Mouse (Mus musculus) midbrain, embryonic 12.5 days (tissue): ENCODE measurements around the gene Chst11. TPM values are rescaled to one million over a fixed set of nuclear protein-coding genes. Genes with fewer than 3 reads are reported as not detected.

Experiments
- ATAC-seq: fragments of 200-750 bp; cut with Nextera tagmentation; 2 replicates; pipeline ENCODE4 v1.8.0; 2017; ENCODE audit warnings: low read depth, moderate TSS enrichment, moderate library complexity; ENCODE audit not compliant: low FRiP score
- H3K27ac ChIP-seq: fragments of 300-500 bp; sonication (generic); replicated peaks from 2 replicates; pipeline ENCODE4 v1.5.1; 2016; ENCODE audit warnings: mild to moderate bottlenecking
- H3K27me3 ChIP-seq: fragments of 300-500 bp; sonication (generic); 2 replicates; pipeline ENCODE4 v1.6.1; 2016; ENCODE audit warnings: mild to moderate bottlenecking
- H3K36me3 ChIP-seq: fragments of 300-500 bp; sonication (generic); 2 replicates; pipeline ENCODE4 v1.6.1; 2016
- H3K4me1 ChIP-seq: fragments of 300-500 bp; sonication (generic); 2 replicates; pipeline ENCODE4 v1.6.1; 2016
- H3K4me2 ChIP-seq: fragments of 300-500 bp; sonication (generic); replicated peaks from 2 replicates; pipeline ENCODE4 v1.6.1; 2016; ENCODE audit warnings: mild to moderate bottlenecking, moderate library complexity
- H3K4me3 ChIP-seq: fragments of 300-500 bp; sonication (generic); 2 replicates; pipeline ENCODE4 v1.5.1; 2016; ENCODE audit warnings: mild to moderate bottlenecking
- H3K9ac ChIP-seq: fragments of 300-500 bp; sonication (generic); replicated peaks from 2 replicates; pipeline ENCODE4 v1.6.1; 2016; ENCODE audit warnings: mild to moderate bottlenecking, moderate library complexity
- H3K9me3 ChIP-seq: fragments of 300-500 bp; sonication (generic); 2 replicates; pipeline ENCODE4 v1.6.1; 2016; ENCODE audit warnings: mild to moderate bottlenecking
- WGBS: fragments of 180-500 bp; shearing (Covaris S2); methylation state at CpG from one replicate; pipeline ENCODE4 v1.1.7; 2016; 5-methylcytosine and 5-hydroxymethylcytosine counted together
- polyA plus RNA-seq: library from polyadenylated mRNA; unstranded; fragments of >200 nt; fragmentation: Nextera tagmentation; extraction: Ambion mirVana; gene quantifications from 2 replicates; pipeline ENCODE4 v1.2.1, GENCODE M21; 2016

The Chst11 gene
- polyA plus RNA-seq, 1 experiment from 2014 or later, result 2.3 TPM

DNA sequence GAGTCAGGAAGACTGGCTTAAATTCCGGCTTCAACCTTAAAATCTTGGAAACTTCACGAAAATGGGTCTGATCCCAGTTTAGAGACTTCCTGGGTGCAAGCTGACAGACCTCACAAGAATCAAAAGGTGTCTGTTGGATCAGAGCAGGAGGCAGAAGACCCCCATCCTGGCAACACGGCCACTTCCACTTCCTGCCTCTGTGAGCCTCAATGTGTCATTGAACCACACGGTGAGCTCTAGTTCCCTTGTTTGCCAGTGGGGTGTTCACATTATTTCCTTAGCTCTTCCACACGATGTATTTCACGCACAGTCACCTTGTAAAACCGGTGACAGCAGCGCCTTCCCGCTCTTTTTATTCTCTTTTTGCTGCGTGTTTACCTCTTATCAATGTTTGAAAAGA lies 54.1 kb downstream of the Chst11 start:
- H3K4me3 ChIP-seq, result no peak overlapping the region
- H3K27ac ChIP-seq, result no peak overlapping the region
- H3K9me3 ChIP-seq, result no peaks in the 10 kb centered on the region
- no peaks in the 10 kb centered on the region for H3K27me3 ChIP-seq
- WGBS, result 89% methylated on average over 10 of the region's 10 CpGs
- H3K36me3 ChIP-seq, result no peaks in the 10 kb centered on the region
- H3K9ac ChIP-seq, result no peak overlapping the region
- no peak overlapping the region for H3K4me2 ChIP-seq
- H3K4me1 ChIP-seq, result peaks cover 30% of the 10 kb centered on the region
- ATAC-seq, result no peak

DNA sequence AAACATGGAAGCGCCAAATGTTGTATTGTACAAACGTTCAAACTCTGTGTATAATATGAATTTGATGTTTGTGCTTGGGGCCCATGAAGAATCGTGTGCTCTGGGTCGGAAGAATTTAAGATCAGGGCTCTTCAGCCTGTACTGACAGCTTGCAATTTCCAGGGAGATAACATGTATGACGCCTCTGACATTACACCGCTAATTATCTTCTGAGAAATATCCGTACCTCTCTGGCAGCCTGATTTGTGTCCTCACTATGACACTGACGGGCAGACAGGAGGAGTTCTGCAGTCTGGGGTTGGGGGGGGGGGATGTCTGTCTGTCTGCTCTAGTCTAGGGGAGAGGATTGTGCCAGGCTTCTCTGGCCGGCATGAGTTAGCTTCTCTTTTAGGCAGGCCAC lies 56.6 kb downstream of the Chst11 start:
- no peak overlapping the region for H3K9ac ChIP-seq
- H3K27me3 ChIP-seq, result no peaks in the 10 kb centered on the region
- 80% methylated on average over 9 of the region's 9 CpGs for WGBS
- H3K4me2 ChIP-seq, result no peak overlapping the region
- H3K4me3 ChIP-seq, result no peak overlapping the region
- no peaks in the 10 kb centered on the region for H3K36me3 ChIP-seq
- H3K9me3 ChIP-seq, result no peaks in the 10 kb centered on the region
- no peak for ATAC-seq
- H3K27ac ChIP-seq, result no peak overlapping the region
- peaks cover 23% of the 10 kb centered on the region for H3K4me1 ChIP-seq

DNA sequence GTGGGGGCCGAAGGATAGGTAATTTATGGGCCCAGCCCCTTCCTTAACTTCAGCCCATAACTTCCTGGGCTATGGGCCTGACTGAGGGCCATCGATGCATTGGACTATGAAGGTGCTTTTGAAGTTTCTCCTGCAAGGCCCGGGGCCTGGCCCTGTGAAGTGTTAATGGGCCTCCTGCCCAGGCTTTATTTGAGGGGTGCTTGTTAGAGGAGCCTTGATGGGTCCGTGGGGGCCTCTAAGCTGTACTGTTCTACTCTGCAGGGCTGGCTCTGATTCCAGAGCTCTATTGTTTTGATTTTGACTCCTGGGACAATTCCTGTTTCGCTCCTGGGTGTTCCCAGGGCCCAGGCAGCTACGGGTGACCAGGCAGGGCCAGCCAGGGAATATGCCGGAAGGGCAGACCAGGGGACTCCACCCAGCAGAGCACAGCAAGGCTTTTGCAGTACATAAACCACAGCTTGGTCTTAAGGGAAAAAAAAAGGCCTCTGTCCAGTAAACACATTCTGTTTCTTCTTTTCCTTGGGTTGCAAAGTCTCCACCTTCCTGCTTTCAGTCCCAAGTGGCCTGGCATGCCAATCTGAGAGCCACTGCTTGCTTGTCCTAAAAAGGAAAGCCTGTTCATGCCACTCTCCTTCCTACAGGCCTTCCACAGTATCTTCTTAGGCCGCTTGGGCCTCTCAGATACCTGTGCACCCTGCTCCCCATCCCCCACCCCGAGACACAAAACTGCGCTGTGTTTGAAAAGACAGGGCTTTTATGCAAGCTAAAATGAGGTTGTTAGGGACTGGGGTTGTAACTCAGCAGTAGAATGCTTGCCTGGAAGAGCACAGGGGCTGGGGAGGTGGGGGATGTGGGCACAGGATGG lies 57.5 kb downstream of the Chst11 start:
- no peaks in the 10 kb centered on the region for H3K27me3 ChIP-seq
- peaks cover 15% of the 10 kb centered on the region for H3K4me1 ChIP-seq
- H3K4me2 ChIP-seq, result no peak overlapping the region
- H3K4me3 ChIP-seq, result no peak overlapping the region
- 23% methylated on average over 10 of the region's 10 CpGs for WGBS
- peak; percentile 41; the same call in 1 of the 2 replicates for ATAC-seq
- H3K27ac ChIP-seq, result peak overlapping the region; percentile 27
- H3K36me3 ChIP-seq, result no peaks in the 10 kb centered on the region
- no peaks in the 10 kb centered on the region for H3K9me3 ChIP-seq
- H3K9ac ChIP-seq, result no peak overlapping the region

DNA sequence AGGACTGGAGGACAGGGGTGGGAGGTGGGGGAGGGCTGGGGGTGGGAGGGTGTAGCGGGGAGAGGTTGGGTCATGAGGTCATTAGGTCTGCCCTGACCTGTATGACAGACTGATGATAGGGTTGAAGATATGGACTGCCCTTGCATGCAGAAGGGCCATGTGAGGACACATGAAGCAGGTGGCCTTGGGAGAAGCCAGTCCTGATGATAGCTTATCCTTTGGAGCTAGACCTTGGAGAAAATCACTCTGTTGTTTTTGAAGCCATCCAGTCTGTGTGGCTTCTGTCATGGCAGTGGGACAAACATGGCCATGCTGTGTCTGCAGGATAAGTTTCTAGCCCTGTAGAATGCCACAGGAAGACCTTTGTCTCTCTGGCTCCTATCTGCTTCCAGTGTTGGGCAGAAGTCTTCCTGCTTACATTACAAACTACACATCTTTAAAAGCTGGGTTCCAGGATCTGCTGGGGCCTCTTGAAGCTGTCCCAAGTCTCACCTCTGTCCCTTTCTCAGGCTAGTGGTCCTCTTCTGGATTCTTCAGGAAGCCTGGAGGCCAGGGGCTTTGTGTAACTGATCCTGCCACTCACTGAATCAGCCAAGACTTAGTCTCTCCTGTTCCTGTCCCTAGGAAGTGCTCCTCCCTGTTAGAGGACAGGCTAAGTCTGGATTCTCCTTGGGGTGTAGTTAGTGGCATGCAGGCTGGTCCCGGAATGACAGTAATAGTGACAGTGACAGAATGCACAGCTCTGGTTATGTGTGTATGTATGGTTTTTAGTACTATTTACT lies 58.4 kb downstream of the Chst11 start:
- H3K4me2 ChIP-seq, result no peak overlapping the region
- ATAC-seq, result no peak
- H3K4me1 ChIP-seq, result peaks cover 15% of the 10 kb centered on the region
- no peak overlapping the region for H3K4me3 ChIP-seq
- peak overlapping the region; percentile 27; the same call in 1 of the 2 replicates for H3K27ac ChIP-seq
- WGBS, result 60% methylated on average over 2 of the region's 2 CpGs
- no peaks in the 10 kb centered on the region for H3K9me3 ChIP-seq
- no peaks in the 10 kb centered on the region for H3K36me3 ChIP-seq
- H3K27me3 ChIP-seq, result no peaks in the 10 kb centered on the region
- no peak overlapping the region for H3K9ac ChIP-seq

DNA sequence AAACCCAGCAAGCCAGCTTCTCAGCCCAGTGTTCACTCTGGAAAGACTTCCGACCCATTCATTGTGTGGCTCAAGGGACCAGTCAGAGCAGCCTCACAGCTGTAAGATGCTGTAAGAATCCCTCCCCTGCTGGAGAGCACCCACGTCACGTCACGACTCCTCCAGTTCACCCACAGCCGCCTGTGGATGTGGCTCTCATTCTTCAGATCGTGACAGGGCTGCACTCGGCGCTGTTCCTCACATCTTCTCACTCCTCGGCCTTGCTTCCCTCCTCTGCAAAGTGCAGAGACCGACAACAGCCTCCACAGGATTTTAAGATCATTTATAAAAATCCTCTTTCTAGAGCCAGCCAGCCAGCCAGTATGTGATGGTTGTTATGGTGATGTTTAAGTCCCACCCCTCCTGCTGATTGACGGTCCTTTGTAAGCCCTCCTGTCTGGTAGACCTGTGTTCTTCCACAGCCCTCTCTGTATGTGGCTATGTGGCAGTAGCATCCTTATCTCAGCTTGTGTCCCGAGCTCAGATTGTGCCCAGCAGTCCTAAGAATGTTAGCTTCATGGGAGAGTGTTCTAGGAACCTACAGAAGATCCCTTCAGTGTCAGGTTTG lies 64.0 kb downstream of the Chst11 start:
- H3K36me3 ChIP-seq, result no peaks in the 10 kb centered on the region
- 63% methylated on average over 12 of the region's 12 CpGs for WGBS
- H3K9me3 ChIP-seq, result no peaks in the 10 kb centered on the region
- H3K27me3 ChIP-seq, result no peaks in the 10 kb centered on the region
- peak; percentile 56; the same call in 1 of the 2 replicates for ATAC-seq
- no peak overlapping the region for H3K4me2 ChIP-seq
- 0 out of 2 replicates have a peak, but pooled peaks cover 3% of the 10 kb centered on the region for H3K4me1 ChIP-seq
- no peak overlapping the region for H3K4me3 ChIP-seq
- no peak overlapping the region for H3K9ac ChIP-seq
- H3K27ac ChIP-seq, result peak overlapping the region; percentile 56; the same call in 1 of the 2 replicates

DNA sequence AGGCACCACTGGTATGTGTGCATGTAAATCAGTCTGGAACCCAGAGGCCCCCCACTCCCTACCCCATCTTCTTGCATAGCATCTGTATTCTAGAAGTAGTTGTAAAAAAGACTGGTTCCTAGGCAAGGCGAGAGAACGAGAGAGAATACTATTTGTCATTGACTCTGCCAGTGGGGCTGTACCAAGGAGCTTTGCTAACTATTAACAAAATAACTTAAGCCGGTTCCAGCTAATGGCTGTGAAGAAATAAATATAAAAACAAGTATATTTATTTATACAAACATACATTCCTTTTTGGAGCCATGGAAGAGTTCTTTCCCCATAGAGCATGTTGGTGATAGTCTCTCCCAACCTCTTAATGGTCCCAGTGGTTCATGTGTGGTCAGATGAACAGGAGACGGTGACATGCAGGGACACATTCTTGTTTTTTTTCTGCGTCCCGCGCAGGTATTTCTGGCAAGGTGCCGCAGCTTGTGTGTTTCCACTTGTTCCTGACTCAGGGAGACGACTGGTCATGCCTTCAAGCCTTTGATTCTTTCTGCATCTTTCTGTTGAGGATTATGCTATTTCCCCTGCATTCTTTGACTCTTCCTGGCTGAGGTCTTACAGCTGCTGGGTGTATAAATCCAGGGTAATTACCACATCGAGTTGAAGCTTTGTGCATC lies 68.7 kb downstream of the Chst11 start:
- no peak overlapping the region for H3K27ac ChIP-seq
- 74% methylated on average over 10 of the region's 10 CpGs for WGBS
- H3K9ac ChIP-seq, result no peak overlapping the region
- no peak overlapping the region for H3K4me3 ChIP-seq
- H3K4me2 ChIP-seq, result no peak overlapping the region
- H3K27me3 ChIP-seq, result no peaks in the 10 kb centered on the region
- no peaks in the 10 kb centered on the region for H3K9me3 ChIP-seq
- H3K36me3 ChIP-seq, result no peaks in the 10 kb centered on the region
- H3K4me1 ChIP-seq, result 0 out of 2 replicates have a peak, but pooled peaks cover 6% of the 10 kb centered on the region
- no peak for ATAC-seq

DNA sequence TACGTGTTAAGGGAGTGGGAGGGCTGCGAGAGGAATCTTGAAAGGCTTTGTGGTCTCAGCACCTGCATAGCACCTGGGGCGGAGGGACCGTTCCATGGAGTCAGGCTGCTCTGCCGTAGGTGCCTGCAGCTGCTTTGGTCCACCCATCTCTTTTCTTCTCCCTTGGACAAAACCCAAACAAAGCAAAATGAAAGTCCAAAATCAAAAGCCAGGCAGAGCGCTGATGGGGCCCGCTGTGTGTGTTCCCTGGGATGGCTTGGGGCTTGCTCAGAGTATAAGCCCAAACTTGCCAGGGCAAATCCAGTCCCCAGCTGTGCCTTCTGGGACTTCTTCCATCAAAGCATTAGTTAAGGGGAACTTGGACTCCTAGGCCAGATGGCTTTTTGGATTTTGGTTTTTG lies 71.0 kb downstream of the Chst11 start:
- Histone ChIP-seq H3K4me2 (no peak overlapping the region), H3K27ac (no peak overlapping the region), H3K36me3 (no peaks in the 10 kb centered on the region), H3K27me3 (no peaks in the 10 kb centered on the region), H3K4me3 (no peak overlapping the region), H3K9ac (no peak overlapping the region), H3K4me1 (peaks cover 12% of the 10 kb centered on the region), H3K9me3 (no peaks in the 10 kb centered on the region)
- WGBS, result 74% methylated on average over 7 of the region's 7 CpGs
- ATAC-seq, result no peak

DNA sequence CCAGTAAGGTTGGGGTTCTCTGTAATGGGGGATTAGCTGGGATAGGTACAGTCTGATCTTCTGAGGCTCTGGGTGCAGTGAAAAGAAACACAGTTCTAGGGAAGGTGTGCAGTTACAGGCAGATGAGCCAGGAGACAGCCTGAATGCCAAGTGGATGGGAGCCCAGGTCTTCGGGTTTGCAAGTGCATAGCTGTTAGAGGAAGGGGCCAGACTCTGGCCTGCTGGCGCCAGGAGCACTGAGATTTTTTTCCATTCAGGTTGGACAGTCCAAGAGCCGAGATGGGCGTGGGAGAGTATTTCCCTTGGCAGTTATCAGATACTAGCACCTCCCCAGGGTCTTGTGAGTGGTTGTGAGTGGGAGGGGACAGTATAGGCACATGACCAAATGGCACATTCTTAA lies 71.6 kb downstream of the Chst11 start:
- no peak overlapping the region for H3K4me2 ChIP-seq
- no peaks in the 10 kb centered on the region for H3K27me3 ChIP-seq
- ATAC-seq, result no peak
- no peak overlapping the region for H3K27ac ChIP-seq
- H3K4me1 ChIP-seq, result peaks cover 12% of the 10 kb centered on the region
- H3K9me3 ChIP-seq, result no peaks in the 10 kb centered on the region
- no peak overlapping the region for H3K4me3 ChIP-seq
- H3K36me3 ChIP-seq, result no peaks in the 10 kb centered on the region
- H3K9ac ChIP-seq, result no peak overlapping the region
- WGBS, result 88% methylated on average over 4 of the region's 4 CpGs

DNA sequence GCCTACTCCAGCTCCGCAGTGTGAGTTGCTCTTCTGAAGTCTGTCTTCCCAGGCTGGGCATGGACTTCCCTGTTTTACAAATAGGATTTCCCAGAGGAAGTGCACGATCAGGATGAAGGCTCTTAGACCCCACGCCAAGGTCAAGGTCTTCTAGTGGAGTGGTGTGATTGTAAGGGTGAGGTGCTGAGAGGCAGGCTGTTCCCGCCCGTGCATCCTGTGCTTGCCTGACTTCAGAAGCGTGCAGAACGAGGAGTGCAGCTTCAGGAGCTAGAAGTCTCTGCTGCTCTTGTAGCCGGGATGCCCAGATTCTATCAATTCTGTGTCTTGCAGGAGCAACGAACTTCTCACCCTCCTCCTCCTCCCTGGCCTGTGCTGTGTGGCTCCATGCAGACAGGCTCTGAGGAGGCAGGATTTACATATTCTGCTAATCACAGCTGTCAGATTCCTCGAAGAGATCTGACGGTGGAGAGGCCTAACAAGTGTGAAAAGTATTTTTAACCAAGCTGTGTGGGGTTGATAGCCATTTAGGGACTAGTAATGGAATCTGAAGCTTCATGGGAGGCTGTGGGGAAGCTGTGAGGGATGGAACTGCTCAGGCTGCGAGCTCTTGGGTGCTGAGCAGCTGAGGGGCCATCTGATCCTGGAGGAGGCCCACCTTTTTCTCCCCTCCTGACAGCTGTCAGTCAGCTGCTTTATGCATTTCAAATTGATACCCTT lies 74.9 kb downstream of the Chst11 start:
- Histone ChIP-seq H3K4me3 (no peak overlapping the region), H3K9ac (no peak overlapping the region; the same call in 1 of the 2 replicates), H3K4me1 (peaks cover 16% of the 10 kb centered on the region), H3K27me3 (no peaks in the 10 kb centered on the region), H3K27ac (0 out of 2 replicates have a peak overlapping the region, but pooled peaks have one; percentile 15), H3K9me3 (no peaks in the 10 kb centered on the region), H3K36me3 (no peaks in the 10 kb centered on the region), H3K4me2 (no peak overlapping the region)
- ATAC-seq, result no peak
- WGBS, result 50% methylated on average over 12 of the region's 12 CpGs

DNA sequence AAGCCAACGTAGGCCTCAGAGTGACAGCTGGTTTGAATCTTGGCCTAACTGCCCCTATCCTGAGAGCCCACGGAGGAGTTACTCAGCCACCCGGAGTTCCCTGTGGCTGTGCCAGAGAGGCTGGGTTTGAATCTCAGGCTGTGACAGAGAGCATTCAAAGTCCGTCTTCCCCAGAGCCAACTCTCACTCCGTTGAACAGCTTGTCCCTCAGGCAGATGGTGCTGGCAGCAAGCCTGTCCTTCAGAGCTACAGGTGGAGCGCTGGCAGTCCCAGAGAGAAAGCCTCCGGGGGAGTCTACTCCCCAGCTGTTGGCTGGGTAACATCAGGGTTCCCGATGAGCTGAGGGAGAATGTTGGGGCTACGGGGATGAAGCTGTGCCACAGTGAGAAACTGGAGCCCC lies 77.0 kb downstream of the Chst11 start:
- Histone ChIP-seq H3K4me1 (peaks cover 16% of the 10 kb centered on the region), H3K9ac (no peak overlapping the region), H3K27me3 (no peaks in the 10 kb centered on the region), H3K4me3 (no peak overlapping the region), H3K27ac (no peak overlapping the region), H3K9me3 (no peaks in the 10 kb centered on the region), H3K4me2 (no peak overlapping the region), H3K36me3 (no peaks in the 10 kb centered on the region)
- WGBS, result 88% methylated on average over 9 of the region's 9 CpGs
- ATAC-seq, result no peak

DNA sequence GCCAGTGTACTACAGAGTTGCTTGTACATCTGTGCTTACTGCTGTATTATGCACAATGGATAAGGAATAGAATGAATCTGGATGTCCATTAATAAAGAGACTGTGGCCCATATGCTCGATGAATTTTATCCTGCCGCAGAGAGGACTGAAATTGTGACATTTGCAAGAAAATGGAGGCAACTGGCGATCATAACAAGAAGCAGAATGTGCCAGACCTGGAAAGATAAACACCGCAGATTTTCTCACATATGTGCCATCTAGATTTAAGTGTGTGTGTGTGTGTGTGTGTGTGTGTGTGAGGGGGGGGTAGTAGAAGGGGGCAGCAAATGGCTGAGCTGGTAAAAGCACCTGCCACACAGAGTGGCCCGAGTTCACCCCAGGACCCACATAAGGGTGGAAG lies 79.5 kb downstream of the Chst11 start:
- WGBS, result 94% methylated on average over 5 of the region's 5 CpGs
- no peaks in the 10 kb centered on the region for H3K36me3 ChIP-seq
- no peak overlapping the region for H3K9ac ChIP-seq
- H3K4me1 ChIP-seq, result peaks cover 16% of the 10 kb centered on the region
- no peaks in the 10 kb centered on the region; the same call in 1 of the 2 replicates for H3K27me3 ChIP-seq
- no peak overlapping the region for H3K4me3 ChIP-seq
- 0 out of 2 replicates have a peak overlapping the region, but pooled peaks have one; percentile 20 for H3K27ac ChIP-seq
- no peak overlapping the region for H3K4me2 ChIP-seq
- no peaks in the 10 kb centered on the region for H3K9me3 ChIP-seq
- no peak for ATAC-seq
